Mouse (Mus musculus) kidney, postnatal 10 days (tissue): Measurements from ENCODE around the gene Ptgfrn.

ENCODE experiments used
- DNase-seq: peaks from one replicate; pipeline ENCODE4 v3.0.0; 2021; ENCODE audit warnings: mixed read lengths

The Ptgfrn gene

DNA sequence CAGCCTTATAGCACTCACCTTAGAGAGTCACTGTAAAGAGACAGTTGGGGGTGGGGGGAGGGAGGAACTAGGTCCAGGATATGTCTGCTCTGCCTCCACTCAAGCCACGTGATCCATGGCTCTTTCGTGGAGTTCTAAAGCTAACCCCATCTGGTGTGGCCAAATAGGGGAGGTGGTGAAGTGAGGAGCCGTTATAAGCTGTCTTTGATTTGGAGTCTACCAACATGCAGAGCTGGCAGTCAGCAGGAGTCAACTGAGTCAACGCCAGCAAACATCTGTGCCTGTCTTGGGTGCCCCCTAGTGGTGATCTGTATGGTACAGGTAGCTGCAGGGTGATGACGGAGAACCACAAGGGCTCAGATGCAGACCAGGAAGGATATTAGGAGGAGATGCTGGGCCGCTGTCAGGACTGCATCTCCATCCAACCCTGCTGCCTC lies 111.2 kb downstream of the Ptgfrn start:
- DNase-seq = peak; percentile 84

DNA sequence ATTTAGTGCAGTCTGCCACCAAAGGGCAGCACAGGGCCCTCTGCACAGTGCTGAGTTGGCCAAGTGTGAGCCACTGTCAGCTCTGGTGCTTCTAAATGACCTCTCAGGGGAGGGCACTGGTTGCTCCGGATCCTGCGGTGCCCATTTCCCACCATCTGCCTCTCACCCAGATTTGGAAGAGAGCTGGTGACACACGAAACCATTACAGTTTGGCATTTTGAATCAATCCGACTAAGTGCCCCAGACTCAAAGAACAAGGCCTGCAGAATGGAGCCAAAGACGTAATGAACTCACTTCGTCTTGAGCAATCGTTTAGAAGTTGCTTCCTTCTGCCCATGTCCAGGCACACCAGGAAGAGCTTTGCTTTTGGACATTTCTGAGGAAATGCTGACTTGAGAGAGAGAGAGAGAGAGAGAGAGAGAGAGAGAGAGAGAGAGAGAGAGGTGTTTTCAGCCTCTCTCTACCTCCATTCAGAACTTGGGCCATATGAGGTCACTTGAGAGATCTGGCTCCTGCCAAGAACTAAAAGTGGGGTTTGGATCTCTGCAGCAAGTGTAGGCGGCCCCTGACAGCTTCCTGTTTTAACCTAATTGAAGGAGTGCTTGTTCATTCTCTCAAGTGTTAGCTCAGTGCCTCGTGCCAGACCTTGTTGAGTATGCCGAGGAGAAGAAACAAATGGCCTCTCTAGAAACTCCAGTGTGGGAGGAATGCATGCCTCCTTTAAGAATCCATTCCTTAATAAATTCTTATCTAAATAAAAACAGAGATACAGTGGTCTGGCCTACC lies 112.1 kb downstream of the Ptgfrn start:
- no peak for DNase-seq

DNA sequence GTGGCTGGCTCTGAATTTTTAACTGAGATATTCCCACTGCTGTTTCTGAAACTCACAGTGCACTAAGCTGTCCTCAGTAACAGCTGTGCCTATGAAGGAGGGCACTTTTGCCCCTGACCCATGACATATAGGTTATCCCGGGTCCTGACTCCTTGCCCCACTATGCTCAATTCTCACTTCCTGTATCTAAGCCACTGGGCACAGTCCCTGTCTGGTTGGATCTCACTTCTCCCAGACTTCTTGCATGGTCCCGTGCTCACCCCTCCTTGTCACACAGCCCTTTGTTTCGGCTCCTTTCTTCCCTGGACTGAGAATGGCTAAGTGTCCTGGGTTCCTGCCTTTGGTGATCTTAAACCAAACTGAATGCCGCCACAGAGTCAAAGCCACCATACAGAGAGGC lies 115.8 kb downstream of the Ptgfrn start:
- no peak for DNase-seq

DNA sequence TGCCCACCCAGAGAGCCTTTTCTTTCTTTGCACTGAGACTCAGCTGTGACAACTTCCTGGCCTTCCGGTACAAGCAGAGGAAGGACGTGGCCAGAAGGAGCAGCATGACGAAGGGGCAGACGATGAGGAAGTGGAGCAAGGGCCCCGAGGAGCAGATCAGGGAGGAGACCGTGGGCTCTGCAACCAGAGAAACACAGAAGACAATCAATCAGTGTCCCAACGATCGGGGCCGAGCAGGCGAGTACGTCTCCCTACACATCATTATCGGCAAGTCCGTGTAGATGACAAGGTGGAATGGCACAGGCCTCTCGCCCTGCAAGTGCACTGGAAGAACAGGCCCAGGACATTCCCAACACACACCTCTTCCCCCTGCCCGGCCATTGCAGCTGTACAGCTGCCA lies 116.4 kb downstream of the Ptgfrn start:
- DNase-seq = peak; percentile 46

DNA sequence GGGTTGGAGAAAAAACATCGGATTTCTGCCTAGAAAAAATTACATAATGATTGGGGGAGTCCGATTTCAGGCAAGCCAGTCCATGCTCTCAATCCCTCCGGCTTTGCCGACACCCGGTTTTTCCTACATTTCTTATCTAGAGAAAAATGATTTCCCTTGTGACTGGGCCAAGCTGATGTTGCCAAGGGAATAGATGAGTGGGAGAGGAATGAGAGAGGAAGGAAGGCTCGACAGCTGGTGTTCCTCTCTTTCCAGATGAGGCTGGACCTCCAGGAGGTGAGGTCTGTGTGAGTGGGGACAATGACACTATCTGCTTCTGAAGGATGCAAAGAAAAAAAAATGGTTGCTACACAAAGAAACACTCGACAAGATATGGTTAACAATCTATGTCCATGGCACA lies 116.9 kb downstream of the Ptgfrn start:
- peak; percentile 20 for DNase-seq
